Mouse (Mus musculus): ENCODE results near the gene Ankrd11.

Gene Ankrd11

DNA sequence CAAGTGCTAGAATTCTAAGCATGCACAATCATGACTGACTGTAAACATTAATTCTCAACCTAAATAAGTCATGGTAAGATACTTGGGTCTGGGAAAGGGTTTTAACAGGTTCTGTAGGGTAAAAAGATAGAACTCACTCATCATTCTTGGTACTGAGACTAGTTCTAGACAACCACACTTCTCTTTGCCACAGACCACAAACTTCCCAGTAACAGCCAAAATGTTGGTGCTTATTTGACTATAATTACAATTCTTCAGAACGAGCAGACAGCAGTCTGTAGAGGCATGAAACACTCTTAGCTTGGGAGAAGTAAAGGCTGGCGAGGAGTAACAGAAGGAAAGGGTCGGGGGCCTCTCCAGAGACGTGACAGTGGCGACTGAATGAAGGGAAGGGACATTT, 80.0 kb downstream of the Ankrd11 start:
- DNase-seq (ENCODE audit: low spot score in 2 of 2): no peak

- DNase-seq (ENCODE audit: low spot score in 2 of 2): no peak
These were observed 80.6 kb downstream of the Ankrd11 start for GRCm38 (mm10) chr8:122961458-122961857.

DNA sequence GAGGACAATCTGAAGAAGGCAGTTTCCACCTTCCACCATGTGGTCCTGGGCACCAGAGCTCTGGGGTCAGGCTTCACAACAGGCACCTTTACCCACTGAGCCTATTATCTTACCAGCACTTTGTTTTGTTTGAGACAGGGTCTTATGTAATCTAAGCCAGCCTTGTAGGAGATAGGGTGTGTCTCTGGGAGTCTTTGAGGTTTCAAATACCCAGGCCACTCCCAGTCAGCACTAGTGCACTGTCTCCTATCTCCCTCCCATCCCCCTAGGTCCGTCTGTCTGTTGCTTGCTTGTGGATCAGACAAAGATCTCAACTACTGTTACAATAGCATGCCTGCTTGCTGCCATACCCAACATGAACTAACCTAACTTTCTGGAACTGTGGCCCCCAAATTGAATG, 81.1 kb downstream of the Ankrd11 start:
- DNase-seq (ENCODE audit: low spot score in 2 of 2): peak in 1 of 2 experiments; percentile 44

DNA sequence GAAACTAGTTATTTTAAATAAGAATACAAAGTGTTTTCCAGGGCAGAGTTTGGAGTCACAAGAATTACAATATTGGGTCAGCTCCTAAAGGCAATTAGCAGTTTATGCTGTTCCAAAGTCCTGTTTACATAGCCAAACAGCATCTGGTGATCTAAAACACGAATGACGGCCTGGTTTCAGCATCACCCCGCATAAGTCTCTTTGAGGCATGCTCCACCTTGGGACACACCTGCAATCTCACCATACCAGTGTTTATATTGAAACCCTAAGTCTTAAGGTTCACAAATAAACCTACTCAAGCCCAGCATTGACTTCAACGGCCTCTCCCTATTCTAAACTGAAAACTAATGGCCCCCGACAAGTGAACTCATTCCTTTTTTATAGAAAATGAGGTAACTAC, 81.8 kb downstream of the Ankrd11 start:
- no peak for DNase-seq (ENCODE audit: low spot score in 2 of 2)

DNA sequence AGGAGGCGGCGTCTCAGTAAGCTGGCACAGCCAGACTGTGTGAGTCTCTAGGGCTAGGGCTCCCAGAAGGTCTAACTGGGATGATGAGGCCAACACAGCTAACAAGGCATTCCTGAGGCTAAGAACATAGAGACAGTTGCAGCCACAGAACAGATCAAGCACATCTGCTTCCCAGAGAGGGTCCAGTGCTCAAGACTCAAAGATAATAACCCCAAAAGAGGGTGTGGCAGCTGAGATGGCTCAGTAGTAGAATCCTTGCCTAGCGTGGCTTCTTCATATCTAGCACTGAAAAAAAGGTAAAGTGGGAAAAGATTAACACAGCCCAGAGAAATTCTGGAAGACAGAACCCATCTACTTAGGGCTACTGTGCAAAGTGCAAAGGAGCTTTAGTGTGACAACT, 86.1 kb downstream of the Ankrd11 start:
- no peak for DNase-seq (ENCODE audit: low spot score in 2 of 2)

GRCm38 (mm10) chr8:122955195-122955594, 86.9 kb downstream of the Ankrd11 start:
- DNase-seq (ENCODE audit: low spot score in 2 of 2): no peak

DNA sequence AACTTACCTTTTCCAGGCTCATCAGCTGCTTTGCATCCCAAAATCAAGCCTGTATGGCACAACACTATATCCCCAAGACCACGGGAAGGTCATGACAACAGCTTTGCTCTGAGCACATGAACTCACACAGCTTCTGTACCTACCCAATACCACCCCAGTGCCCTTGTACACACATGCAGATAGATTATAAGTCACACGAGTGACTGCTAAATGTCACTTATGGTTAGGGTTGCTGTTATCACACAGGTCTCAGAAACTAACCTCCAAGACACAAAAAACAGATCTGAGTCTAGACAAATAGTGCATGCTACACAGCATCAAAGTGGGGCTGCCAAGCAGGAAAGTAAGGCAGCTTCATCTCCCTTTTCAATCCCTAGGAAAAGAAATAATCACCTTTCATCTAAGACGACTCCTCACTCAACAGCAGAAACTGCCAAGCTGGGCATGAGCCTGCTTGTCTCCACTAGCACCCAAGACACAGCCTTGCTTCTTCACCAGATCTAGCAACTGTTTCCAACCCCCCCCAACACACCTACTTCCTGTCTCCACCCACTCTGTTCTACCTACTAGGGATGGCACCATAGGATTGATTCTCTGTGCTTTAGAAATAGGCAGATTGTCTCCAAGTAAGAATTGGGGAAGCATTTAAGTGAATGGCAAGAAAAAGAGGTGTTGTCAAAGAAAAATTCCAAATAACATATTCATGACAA, 87.8 kb downstream of the Ankrd11 start:
- DNase-seq (ENCODE audit: low spot score in 2 of 2): no peak

- DNase-seq (ENCODE audit: low spot score in 2 of 2): no peak
These were observed 89.0 kb downstream of the Ankrd11 start for GRCm38 (mm10) chr8:122953028-122953427.

DNA sequence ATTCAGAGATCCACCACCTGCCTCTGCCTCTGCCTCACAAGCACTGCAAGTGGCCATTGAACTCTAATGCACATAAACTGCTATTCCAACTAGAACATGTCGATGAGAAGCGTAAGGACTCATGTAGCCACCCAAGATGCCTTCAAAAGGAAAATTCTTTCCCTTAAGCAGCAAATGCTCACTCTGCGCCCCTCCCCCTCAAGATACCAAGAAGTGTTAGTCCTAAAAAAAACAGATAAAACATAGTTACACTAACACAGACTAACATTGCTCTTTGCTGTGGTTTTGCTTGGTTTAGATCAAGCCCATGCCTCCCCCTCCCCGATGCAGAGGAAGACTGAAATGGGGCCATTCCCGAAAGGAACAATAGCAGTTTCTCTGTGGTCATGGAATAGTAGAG, 90.6 kb downstream of the Ankrd11 start:
- DNase-seq (ENCODE audit: low spot score in 2 of 2): no peak

DNA sequence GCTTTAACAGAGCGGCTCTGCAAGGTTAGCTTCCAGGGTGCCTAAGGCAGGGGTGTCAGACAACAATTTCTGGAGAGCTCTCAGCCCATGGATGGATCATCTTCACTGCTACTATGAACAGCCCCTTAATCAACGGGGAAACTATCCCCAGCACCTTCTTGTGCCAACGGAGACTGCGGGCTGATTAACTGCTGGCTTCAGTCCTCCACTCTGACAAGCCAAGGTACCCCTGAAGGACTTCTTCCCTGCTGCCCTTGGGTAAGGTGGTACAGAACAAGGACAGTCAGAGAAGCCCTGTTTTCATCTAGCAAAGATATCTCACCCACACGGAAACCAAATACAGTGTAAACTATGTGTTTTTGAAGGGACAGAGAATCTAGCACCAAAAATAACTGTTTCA, 92.4 kb downstream of the Ankrd11 start:
- DNase-seq (ENCODE audit: low spot score in 2 of 2): no peak

DNA sequence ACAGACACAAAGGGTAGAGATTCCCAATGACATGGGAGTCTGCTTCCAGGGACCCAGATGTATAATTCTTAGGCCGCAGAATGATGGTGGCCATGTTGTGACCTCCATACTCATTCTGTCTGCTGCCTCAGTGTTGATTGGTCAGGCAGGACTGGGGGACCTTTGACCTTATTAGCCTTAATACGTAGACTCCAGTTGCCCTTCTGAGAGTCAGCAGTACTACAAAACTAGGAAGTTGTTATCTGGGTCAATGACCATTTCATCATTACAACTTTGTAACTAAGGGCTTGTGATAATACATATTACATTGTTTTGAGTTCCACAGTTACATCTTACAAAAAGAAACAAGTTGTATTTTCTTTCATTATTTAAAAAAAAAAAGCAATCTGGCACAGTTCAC, 96.3 kb downstream of the Ankrd11 start:
- no peak for DNase-seq (ENCODE audit: low spot score in 2 of 2)

DNA sequence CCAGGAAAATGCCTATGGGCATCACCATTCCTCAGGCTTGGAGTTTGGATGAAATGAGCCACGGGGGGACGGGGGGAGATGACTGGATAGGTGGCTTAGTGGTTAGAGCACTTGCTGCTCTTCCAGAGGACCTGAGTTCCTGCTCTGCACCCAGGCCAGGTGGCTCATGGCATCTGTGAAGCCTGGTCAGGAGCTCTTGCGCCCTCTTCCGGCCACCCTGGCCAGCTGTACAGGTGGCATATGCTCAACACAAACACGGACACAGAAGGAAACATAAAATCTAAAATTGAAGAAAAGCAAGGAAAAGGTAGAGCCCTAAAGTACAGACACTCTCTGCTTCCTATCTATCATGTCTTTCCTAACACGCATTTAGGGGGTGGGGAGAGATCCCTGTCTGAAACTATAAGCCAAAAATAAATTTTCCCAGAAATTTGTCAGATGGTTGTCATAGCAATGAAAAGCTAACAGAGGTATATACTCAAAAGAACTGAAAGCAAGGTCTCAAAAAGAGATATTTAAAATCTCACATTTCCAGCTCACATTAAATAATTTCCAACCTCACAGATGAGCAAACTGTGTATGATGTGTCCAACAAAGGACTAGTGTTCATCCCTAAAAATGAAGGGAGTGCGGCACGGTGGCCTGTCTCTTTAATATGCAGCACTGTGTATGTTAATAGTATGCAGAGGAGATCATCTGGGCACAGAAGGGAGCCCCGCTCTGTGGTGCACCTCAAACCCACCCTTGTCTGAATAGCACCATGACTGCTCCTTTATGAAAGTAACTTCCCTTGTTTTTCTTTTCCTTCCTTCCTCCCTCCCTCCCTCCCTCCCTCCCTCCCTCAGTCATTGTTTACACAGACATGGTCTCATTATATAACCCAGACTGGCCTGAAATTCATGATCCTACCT, 99.0 kb downstream of the Ankrd11 start:
- peak in 1 of 2 experiments; percentile 67 for DNase-seq (ENCODE audit: low spot score in 2 of 2)

- DNase-seq (ENCODE audit: low spot score in 2 of 2): peak in 1 of 2 experiments; percentile 60
These were observed 103.5 kb downstream of the Ankrd11 start for GRCm38 (mm10) chr8:122938591-122938990.

- no peak for DNase-seq (ENCODE audit: low spot score in 2 of 2)
These were observed 103.9 kb downstream of the Ankrd11 start for GRCm38 (mm10) chr8:122938170-122938569.

DNA sequence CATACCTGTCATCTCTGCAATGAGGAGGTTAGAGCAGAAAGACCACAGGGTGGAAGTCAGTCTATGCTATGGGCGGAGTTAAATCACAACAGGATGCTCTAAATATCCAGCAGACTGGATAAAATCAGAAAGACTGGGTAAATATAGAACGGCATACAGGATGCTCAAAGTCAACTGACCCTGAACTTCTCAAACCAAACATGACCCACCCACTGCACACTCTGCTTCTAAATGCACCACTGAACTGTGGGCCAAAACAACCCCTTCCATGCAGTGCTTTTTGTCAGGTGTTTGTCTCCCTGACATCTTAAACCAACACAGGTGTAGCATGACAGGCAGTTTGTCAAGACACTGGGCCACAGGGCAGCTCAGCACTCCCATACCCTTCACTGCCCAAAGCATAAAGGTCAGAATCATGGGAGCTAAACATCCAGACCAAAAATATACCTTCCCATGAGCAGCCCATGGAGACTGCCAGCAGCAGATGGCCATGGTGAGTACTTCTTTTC, 104.5 kb downstream of the Ankrd11 start:
- peak in 1 of 2 experiments; percentile 32 for DNase-seq (ENCODE audit: low spot score in 2 of 2)

GRCm38 (mm10) chr8:122935912-122936311, 106.2 kb downstream of the Ankrd11 start:
- DNase-seq (ENCODE audit: low spot score in 2 of 2): no peak

- DNase-seq (ENCODE audit: low spot score in 2 of 2): no peak
These were observed 107.0 kb downstream of the Ankrd11 start for GRCm38 (mm10) chr8:122935118-122935517.

GRCm38 (mm10) chr8:122933973-122934372, 108.1 kb downstream of the Ankrd11 start:
- no peak for DNase-seq (ENCODE audit: low spot score in 2 of 2)

GRCm38 (mm10) chr8:122932561-122932959, 109.5 kb downstream of the Ankrd11 start:
- no peak for DNase-seq (ENCODE audit: low spot score in 2 of 2)

- DNase-seq (ENCODE audit: low spot score in 2 of 2): no peak
These were observed 110.1 kb downstream of the Ankrd11 start for GRCm38 (mm10) chr8:122931834-122932560.

- no peak for DNase-seq (ENCODE audit: low spot score in 2 of 2)
These were observed 113.3 kb downstream of the Ankrd11 start for GRCm38 (mm10) chr8:122928631-122929224.

GRCm38 (mm10) chr8:122927841-122928240, 114.2 kb downstream of the Ankrd11 start:
- no peak for DNase-seq (ENCODE audit: low spot score in 2 of 2)

Measured in spleen, postnatal 10 days (tissue).